Mouse (Mus musculus) lung, postnatal 36 days (tissue): ENCODE data around the gene Defb30.

Experiments
- DNase-seq: peaks from one replicate; pipeline ENCODE4 v3.0.0; 2022; ENCODE audit warnings: mixed read lengths

The Defb30 gene

DNA sequence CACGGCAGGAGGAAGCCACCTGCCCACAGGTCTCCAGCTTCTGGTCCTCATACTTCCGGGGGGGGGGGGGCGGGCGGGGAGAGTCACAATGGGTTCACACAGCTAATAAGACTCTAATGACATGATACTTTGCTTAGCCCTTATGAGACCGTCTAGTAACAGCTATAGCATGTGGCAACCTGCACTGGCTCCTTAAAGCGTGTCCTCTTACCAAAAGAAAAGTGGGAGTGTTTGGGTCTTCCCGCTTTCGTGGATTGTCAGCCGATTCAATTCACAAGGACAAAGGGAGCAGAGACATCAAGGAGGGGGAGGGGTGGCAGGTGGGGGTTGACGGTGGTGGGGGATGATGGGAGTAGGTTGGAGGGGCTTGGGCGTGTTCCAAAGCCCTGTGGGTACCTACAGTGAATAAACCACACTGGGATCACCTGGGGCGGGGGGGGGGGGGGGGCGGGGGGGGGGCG is at the start of gene Defb30:
Gene Defb30 (minus strand): TSS at position 51 of the 461 bp plus-strand sequence.
- DNase-seq = no peak

DNA sequence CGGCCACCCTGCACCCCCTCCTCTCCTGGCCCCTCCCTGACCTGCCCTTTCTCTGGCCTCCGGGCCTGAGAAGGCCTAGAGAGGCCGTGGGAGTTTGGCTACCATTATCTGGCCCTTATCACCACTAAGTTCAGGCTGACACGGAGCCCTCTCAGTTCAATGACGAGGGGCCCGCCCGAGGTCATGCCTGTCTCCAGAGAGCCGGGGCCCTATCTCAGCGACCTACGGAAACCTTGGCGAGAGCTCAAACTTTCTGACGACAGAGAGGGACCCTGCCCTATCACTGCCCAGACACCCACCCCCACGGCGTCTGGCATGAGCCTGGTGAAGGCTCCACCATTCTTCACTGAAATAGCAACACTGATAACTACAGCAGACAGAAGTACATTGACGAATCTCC is 17.9 kb upstream of the Defb30 start:
- DNase-seq = no peak

DNA sequence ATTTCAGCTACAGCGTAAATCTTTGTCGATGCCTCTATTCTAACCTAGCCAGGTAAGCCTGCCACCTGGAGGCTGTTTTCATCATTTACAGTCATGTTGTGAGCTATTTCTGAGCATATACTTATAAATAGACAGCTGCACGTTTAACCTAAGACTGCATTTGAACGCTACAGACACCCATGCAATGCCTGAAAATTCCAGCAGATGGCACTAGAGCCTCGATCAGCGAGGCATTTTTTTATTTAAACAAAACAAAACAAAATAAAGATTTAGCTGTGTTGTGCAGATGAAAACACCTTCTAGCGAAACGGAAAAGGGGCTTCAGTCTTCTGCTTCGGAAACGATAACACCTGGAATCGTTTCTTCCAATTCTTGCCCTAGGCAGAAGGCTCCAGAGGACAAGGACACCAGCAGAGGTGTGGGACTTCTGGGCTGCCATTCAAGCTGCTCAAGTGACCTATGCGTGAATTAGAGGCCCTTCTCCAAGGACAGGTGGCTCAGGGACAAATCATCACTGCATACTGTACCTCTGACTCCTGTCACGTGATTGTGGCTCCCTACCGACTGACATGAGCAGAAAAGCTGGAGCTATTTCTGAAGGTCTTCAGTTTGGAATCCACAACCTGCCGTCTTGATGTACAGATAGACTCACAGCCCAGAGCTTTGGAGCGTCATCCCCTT is 17.0 kb upstream of the Defb30 start:
- DNase-seq = peak; percentile 77

DNA sequence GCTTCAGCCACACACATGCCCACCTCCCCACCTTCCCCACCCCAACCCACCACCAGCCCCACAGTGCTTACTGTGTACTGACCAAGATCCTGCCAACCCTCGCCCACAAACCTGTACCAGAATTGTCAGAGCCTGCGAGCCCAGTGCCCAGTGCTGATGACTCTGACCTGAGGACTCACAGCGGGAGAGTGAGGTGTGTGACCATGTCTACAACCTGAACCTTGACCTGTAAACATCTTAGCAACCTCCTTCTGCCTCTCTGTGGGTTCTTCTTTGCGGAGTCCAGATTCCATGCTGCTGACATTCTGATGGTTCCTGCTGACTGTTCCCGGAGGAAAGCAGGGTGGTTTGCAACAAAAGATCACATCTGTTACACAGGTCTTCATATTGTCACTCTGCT is 15.6 kb upstream of the Defb30 start:
- no peak for DNase-seq

DNA sequence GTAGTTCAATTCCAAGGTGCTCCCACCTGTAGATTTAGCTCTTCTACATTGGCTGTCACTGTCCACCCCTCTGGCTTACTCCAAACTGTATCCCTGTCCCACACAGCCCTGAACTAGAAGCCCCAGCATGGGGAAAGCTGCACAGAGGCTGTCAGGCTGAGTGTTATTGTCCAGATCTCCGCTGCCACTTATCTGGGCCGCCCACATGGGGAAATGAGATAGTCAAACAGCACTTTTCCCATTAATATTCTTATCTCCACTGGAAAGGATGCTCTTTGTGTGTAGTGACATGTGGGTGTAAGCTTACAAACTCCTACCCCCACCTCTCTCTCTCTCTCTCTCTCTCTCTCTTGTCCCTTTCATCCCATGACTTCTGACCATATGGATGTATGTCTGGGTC is 12.4 kb upstream of the Defb30 start:
- no peak for DNase-seq

DNA sequence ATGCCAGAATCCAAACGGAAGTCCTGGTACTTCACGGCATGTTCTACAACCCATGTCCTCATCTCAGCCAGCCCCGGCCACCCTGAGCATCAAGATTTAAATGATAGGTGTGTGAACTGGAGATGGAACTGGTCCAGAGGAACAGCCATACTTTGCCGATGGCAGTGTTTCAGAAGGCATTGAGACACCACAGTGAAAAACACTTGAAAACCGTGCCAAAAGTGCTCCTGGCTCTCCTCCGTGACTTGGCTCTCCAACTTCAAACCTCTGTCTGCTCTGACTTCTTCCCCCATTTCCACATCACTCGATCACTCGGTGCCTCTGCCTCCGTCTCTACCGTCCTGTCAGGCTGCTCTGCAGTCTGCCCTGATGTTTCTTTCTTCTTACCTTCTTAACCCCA is 10.6 kb upstream of the Defb30 start:
- no peak for DNase-seq

DNA sequence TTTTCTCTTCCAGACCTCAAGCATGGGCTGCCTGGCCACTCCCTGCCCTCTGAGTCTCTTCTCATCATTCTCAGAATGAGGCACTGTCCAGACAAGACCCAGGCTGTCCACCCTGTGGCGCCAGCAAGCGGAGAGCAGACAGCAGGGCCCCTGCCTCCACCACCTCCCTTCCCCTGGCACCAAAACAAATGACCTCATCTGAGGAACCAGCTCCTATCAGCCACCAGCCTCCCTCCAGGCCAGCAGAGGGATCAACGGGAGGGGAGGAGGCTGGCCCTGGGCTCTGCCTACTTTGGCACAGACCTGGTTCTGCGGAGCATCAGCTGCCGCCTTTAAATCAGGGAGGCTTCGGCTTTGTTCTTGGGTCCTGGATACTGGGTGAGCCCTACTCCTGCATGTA is 5.0 kb upstream of the Defb30 start:
- DNase-seq = peak; percentile 89

DNA sequence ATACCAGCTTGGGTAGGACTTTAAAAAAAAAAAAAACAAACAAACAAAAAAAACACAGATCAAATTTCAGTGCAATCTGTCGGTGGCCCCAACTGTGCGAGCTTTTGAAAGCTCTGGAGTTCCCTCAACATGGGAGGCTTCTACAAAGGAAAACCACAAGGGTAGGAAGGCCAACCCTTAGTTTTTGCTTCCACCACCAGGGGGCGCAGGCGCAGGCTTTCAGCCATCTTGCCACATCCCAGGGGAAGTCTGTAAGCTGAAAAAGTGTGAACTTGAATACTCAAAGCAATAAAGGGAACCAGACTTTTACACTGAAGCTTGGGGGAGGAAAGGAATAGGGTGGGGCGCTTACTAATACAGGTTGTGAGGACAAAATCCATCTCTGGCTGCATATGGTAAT is 1.0 kb upstream of the Defb30 start:
- DNase-seq = peak; percentile 70

DNA sequence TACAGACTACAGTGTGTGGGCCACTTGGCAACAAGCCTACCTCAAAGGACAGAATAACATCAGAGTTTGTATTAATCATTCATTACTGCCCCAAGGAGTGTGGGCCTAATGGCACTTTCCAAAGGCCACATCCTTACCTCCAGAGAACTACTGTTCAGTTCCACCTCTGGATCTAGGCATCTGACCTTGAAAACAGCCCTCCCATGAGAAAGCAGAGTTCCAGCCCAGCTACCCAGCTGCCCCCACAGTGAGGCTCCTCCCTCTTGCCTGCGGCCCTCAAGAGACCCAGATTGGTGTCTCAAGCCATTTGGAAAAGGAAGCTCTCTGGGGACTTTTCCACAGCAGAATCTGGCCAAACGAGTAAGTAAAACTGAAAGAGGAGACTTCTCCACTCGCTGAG is 3.1 kb downstream of the Defb30 start, which contains the start of gene Defb42:
Gene Defb42 (plus strand): TSS at position 301 of the 400 bp plus-strand sequence.
- DNase-seq = no peak

DNA sequence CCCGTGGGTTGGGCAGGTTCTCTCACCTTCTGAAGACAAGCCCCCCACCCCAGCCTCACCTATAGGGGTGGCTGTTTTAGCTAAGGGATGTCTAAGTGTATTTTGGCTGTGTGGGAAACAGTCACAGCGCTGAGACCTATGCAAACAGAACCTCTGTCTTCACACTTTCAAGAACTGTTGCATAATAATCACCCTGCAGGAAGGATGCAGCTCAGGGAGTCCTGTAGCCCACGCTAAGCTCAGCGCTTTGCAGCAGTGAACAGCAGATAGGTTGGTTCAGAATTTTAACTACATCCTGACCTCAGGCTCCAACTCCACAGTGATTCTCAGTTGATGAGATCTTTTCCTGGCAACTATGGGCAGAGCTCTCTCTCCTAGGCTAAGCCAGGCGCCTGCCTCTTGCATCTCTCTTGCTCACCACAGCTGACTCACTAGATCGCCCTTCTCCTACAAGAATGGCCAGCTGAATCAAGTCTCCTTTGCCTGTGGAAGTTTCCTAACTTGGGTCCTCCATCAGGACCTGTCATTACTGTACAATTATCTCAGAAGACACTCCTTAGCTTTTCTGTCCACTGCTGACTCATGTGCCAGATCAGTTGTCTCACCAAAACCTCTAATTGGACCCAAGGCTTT is 29.1 kb downstream of the Defb30 start:
- DNase-seq = no peak

DNA sequence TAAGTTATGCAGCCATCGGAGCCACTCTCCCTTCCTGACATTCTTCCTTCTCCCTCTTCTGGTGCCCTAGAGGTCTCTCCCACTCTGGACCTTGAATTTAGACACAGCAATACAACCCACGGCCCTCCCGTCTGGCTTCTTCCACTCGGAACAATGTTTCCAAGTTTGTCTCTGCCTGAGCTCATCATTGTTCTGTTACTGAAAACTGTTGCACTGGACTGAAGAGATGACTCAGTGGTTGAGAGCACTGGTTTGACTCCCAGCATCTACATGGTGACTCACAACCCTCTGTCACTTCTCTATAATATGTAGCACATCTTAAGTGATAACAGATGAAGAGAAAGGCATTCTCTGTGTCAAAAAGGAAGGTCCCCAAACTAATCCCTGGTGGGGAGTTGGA is 35.1 kb downstream of the Defb30 start:
- DNase-seq = no peak

DNA sequence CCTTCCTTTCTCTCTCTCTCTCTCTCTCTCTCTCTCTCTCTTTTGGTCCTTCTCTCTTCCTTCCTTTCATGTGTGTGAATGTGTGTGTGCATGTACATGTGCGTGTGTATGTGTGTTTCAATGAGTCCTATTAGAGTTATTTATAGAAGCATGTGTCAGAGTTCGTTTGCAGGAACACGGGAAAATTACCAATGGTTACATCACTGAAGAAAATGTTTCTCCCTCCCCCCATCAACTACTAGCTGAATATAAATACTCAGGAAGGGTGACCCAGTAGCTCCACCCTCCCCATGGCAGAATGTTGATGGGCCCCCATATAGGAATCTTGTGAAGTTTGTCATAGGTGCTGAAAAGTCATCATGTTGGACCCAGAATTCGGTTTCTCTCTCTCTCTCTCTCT is 36.7 kb downstream of the Defb30 start:
- DNase-seq = no peak

DNA sequence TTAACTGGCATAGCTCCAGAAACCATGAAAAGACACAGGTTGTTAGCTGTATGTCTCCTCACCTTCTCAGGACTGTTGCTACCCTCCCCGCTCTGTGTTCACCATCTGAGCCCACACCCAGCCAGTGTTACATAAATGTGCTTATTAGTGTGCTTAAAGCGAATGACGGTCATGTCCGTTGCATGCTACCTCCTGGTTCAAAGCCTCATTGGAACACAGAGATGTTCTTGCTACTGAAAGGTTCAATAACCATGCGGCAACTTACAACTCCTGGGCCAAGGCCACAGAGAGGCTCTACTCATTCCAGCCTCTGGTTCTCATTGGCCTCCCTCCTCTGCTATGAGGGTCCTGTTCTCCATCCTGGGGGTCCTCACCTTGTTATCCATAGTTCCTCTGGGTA is 38.3 kb downstream of the Defb30 start, which contains the start of gene Defb43:
Gene Defb43 (plus strand): TSS at position 301 of the 400 bp plus-strand sequence.
- DNase-seq = no peak

DNA sequence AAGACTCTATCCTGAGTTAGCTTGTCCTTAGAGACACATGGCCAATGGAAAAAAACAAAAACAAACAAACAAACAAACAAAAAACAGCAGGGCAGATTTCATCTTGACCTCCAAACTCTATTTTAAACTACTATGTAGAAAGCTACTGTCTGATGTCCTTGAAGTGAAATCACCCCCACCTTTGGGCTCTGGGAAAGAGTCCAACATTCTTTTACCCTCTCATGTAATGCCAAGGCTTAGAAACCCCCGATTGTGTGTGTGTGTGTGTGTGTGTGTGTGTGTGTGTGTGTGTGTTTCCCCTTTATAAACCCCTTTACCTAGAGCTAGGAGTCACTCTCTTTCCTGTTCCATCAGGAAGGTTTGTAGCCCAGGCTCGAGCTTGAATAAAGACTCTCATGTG is 47.2 kb downstream of the Defb30 start:
- DNase-seq = no peak

DNA sequence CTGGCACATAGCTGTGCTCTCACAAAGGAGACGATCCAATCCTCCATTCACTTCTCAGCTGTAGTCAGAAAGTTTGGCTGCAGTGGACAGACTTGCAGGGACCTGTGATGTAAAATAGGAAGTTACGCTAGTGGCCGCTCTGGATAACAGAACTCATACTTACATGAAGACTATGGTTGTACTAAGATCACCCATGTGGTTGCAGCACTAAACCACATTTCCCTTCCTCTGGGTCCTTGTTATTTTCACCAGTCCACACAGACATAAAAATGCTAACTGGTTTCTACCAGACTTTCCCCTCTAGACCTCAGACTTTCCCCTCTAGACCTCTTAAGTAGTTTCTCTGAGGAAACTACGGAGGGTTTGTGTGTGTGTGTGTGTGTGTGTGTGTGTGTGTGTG is 50.8 kb downstream of the Defb30 start:
- DNase-seq = no peak

DNA sequence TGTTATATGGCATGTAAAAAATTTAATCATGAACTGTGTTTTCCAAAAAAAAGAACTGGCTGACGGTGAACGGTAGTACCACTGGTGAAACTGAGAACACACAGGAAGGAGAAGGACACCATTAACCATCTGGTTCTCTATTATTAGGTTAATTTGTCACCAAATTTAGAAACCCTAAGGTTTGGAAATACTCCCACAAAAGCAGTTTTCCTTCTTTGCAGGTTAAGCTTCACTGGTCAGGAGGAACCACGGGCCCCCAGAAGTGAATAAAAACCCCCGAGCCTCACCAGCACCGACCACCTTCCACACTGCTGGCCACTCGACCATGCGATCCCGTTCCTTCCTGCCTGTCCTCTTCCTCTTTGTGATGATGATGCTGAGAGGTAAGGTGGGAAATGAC is 52.0 kb downstream of the Defb30 start, which contains the start of gene Defb47:
Gene Defb47 (plus strand): TSS at position 301 of the 400 bp plus-strand sequence.
- DNase-seq = no peak

DNA sequence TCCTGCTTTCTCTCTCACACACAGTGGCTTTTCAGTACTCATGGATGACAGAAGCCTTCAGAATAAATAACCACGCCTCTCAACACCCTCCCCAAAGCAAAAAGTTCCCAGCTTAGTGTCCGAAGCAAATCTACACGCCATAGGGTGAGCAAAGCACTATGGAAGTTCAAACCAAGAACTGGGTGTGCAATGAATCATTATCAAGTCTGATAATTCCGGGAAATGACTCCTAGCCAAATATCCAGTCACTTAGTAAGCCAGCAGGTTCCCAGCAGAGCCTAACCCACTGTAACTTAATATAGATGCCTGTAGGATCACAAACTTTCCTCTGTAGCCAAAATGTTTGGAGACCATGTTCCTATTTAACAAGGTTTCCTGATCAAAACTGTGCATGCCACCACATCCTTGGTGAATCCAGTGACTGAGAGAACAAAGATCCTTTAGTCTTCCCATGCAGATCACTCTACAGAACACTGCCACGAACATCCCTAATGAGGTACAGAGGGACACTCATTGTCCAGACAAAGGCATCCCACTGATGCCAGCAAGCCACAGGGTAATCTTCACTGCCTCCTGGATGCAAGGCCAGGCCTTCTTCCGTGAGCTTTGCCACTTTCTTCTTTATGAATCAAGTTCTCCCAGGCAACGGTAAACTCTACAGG is 57.8 kb downstream of the Defb30 start:
- no peak for DNase-seq

DNA sequence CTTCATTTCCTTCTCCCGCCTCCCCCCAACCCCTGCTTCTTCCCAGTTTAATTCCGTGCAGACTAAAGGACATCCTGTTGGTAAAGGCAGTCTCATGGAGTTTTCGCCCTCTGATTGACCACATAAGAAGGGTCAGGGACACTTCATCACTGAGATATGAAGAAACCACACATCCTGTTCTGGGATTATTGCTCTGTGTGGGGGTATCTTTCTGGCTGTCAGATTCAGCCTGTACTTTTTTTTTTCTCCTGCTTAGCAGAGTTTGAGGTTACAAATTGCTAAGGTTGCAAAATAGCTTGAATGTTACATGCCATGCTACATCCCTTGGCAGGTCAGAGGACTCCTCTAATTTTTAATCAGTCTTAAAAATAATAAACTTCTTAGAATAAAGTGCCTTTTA is 58.5 kb downstream of the Defb30 start:
- DNase-seq = no peak

DNA sequence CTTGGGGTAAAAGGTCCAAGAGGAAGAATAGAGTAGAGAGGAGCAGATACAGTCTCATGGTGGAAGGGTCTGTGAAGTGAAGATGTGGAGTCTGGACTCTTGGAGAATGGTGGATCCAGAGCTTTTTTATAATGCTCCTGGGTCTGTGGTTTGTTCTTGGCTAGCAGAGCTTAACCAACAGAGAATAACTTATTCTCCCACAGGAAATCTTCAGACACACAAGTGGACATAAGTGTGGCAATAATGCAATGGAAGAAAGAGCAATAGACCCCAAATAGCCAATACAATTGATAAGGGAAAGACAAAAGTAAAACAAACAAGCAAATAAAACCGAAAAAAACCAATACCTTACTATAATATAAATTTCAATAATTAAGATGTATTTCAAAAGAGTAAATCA is 65.3 kb downstream of the Defb30 start, which contains the start of gene Defb48:
Gene Defb48 (minus strand): TSS at position 101 of the 400 bp plus-strand sequence.
- DNase-seq = no peak
